Mouse (Mus musculus) liver, embryonic 14 days (tissue): Measurements from ENCODE around the gene Trappc3l. TPM values are rescaled to one million over a fixed set of nuclear protein-coding genes. Genes with fewer than 3 reads are reported as not detected.

Experiments used
- polyA plus RNA-seq: library from polyadenylated mRNA; depleted of rRNA; stranded (reverse); fragments of >200 nt; gene quantifications from 2 replicates; pipeline ENCODE4 v1.2.3, GENCODE M21; 2012; rRNA removed

Gene Trappc3l
- not detected in 2 replicates for polyA plus RNA-seq

DNA sequence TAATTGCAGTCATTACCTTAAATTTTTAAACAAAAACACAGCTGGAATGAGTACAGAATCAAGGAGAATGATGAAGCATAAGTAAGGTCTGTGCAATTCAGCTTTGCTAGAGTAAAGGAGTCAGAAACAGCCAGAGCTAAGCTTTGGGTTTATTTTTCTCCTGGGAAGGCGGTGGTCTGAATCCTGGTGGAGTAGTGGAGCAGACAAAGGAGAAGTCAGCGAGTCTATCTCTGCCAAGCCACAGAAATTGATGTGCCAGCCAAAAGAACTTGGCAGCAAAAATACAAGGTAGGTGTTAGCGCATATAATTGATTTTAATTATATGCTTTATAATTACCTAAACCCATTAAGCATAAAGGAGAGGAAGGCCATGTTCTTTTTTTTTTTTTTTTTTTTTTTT lies at the start of gene Trappc3l:
Trappc3l (plus strand) TSS at position 197 of the 400 bp plus-strand sequence.

GRCm38 (mm10) chr10:34019302-34020075 lies 17.9 kb upstream of the Trappc3l start, which contains the start of gene Rwdd1:
Gene Rwdd1, minus strand, starts transcription at chr10:34019624.

GRCm38 (mm10) chr10:34044210-34044609 lies 6.8 kb downstream of the Trappc3l start, which contains the start of gene Calhm4:
Gene Calhm4, minus strand, starts transcription at chr10:34044310.

DNA sequence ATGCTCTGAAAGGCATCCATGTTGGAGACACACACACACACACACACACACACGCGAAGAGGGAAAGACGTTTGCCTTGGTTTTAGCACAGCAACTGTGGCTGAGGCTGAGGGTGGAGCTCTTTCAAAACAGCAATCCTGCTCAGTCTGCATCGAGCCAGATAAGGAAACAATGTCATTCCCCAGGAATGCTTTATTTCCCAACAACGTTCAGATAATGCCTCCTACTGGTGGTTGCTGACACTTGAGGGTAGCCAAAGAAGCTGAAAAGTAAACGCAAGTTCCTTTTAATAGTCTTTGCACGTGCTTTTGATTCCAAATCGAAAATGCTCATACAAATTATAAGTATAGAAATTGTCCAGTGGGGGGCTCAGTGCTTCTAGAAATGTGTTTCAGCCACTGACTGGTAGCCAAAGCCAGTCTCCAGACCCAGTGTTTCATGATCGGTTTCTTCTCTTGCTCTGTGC lies 59.1 kb downstream of the Trappc3l start, which contains the start of gene Calhm5:
Calhm5 (minus strand) TSS at position 102 of the 466 bp plus-strand sequence.

DNA sequence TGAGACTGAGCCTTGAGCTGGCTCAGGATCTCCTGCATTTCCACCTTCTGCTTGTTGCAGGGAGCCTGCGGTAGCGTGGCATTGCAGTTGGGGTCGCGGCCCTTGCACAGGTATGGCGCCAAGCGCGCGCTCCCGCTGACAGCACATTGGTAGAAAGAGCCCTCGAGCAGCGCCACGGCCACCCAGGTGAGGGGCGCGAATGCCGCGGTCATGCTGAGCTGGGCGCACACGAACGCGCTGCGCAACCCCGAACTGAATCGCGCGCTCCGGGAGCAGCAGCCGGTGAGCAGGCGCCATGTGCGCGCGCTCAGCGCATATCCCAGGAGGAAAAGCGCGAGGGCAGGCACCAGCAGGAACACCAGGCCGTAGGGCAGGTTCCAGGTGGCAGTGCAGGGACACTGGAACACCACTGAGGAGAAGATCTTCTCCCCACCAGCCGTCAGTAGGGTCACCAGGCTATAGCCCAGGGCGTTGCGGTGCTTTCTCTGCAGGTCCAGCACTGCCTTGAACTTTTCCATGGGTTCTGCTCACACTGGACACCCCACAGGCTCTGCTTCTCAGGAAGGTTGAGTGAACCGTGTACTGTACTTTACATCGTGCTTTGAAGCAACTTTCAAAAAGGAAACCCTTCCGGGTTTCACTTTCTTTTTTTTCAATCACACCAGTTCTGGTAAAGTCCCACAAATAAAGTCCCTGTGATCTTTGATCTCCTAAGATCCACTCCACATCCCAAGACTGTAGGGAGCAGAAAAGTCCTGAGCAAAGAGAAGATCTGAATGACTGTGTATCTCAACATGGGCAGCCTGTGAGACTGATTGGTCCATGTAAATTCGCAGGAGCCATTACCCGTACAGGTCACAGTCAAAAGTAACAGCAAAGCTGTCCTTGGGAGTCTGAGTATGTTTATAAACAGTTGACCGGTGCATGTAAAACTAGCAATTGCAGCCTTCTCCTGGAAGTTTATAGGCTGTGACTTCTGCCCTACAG lies 90.3 kb downstream of the Trappc3l start, which contains the start of gene Calhm6:
Calhm6 (minus strand) TSS at position 593 of the 987 bp plus-strand sequence.

Other genes starting within 250 kb of the Trappc3l start
- gene Sult3a1, start 179.9 kb upstream of the Trappc3l start, polyA plus RNA-seq: not detected in 2 replicates
- gene Rsph4a, start 132.5 kb upstream of the Trappc3l start, polyA plus RNA-seq: not detected in 2 replicates
- gene Zup1, start 86.3 kb upstream of the Trappc3l start, polyA plus RNA-seq: 4.2 and 4.9 TPM in 2 replicates
- gene Rwdd1, start 18.0 kb upstream of the Trappc3l start, polyA plus RNA-seq: 36.1 and 37.6 TPM in 2 replicates
- not detected in 2 replicates for gene Calhm4, start 6.7 kb downstream of the Trappc3l start, polyA plus RNA-seq
- 0.01 and 0.02 TPM in 2 replicates for gene Calhm5, start 58.9 kb downstream of the Trappc3l start, polyA plus RNA-seq
- 0.77 and 1.1 TPM in 2 replicates for gene Calhm6, start 90.4 kb downstream of the Trappc3l start, polyA plus RNA-seq
- gene Dse, start 170.1 kb downstream of the Trappc3l start, polyA plus RNA-seq: 2.8 and 3.7 TPM in 2 replicates
- gene Tspyl1, start 244.6 kb downstream of the Trappc3l start, polyA plus RNA-seq: 10.2 and 12.1 TPM in 2 replicates